Mouse (Mus musculus) embryo, embryonic 11 days (tissue): ENCODE measurements at regions not wholly inside any gene's neighbourhood (a gene's known extent, or its start where the extent isn't known, plus 50 kb on each side); places are given as distances from the start of the nearest gene placed in this dataset.

Source experiments
- DNase-seq: peaks from one replicate; pipeline ENCODE4 v3.0.0-alpha.2; 2015

GRCm38 (mm10) chr3:34333555-34333954 lies 252.4 kb upstream of the Dnajc19 start:
- no peak for DNase-seq

GRCm38 (mm10) chr3:34331889-34332276 lies 250.8 kb upstream of the Dnajc19 start:
- peak; percentile 6 for DNase-seq

- peak; percentile 27 for DNase-seq
Measured at GRCm38 (mm10) chr3:34330970-34331888, 250.1 kb upstream of the Dnajc19 start.

GRCm38 (mm10) chr3:34328865-34329264 lies 247.7 kb upstream of the Dnajc19 start:
- peak; percentile 81 for DNase-seq

GRCm38 (mm10) chr3:34325669-34326068 lies 244.5 kb upstream of the Dnajc19 start:
- DNase-seq: peak; percentile 53

- DNase-seq: peak; percentile 52
Measured at GRCm38 (mm10) chr3:34322527-34323210, 241.5 kb upstream of the Dnajc19 start.

- no peak for DNase-seq
Measured at GRCm38 (mm10) chr3:34314798-34315197, 233.7 kb upstream of the Dnajc19 start.

- no peak for DNase-seq
Measured at GRCm38 (mm10) chr3:34314393-34314792, 233.3 kb upstream of the Dnajc19 start.

GRCm38 (mm10) chr3:34311944-34312343 lies 230.8 kb upstream of the Dnajc19 start:
- no peak for DNase-seq

- DNase-seq: no peak
Measured at GRCm38 (mm10) chr3:34299637-34300036, 218.5 kb upstream of the Dnajc19 start.

GRCm38 (mm10) chr3:34287836-34288235 lies 206.7 kb upstream of the Dnajc19 start:
- DNase-seq: no peak

GRCm38 (mm10) chr3:34270154-34270553 lies 189.0 kb upstream of the Dnajc19 start:
- no peak for DNase-seq

GRCm38 (mm10) chr3:34266462-34266861 lies 185.3 kb upstream of the Dnajc19 start:
- no peak for DNase-seq

GRCm38 (mm10) chr3:34264811-34265210 lies 183.7 kb upstream of the Dnajc19 start:
- DNase-seq: no peak

GRCm38 (mm10) chr3:34252730-34253337 lies 171.7 kb upstream of the Dnajc19 start:
- peak; percentile 28 for DNase-seq

GRCm38 (mm10) chr3:34242126-34242525 lies 161.0 kb upstream of the Dnajc19 start:
- no peak for DNase-seq

GRCm38 (mm10) chr3:34239978-34240377 lies 158.9 kb upstream of the Dnajc19 start:
- DNase-seq: no peak

- no peak for DNase-seq
Measured at GRCm38 (mm10) chr3:34234391-34234790, 153.3 kb upstream of the Dnajc19 start.

- no peak for DNase-seq
Measured at GRCm38 (mm10) chr3:34232329-34233250, 151.5 kb upstream of the Dnajc19 start.

GRCm38 (mm10) chr3:34231593-34232328 lies 150.6 kb upstream of the Dnajc19 start:
- DNase-seq: peak; percentile 65

GRCm38 (mm10) chr3:34222291-34222690 lies 141.2 kb upstream of the Dnajc19 start:
- DNase-seq: no peak
